Mouse (Mus musculus): ENCODE data around the gene Gm12216. TPM values are rescaled to one million over a fixed set of nuclear protein-coding genes. Genes with fewer than 3 reads are reported as not detected.

The Gm12216 gene
- total RNA-seq, 1 experiment: 0.27 TPM

DNA sequence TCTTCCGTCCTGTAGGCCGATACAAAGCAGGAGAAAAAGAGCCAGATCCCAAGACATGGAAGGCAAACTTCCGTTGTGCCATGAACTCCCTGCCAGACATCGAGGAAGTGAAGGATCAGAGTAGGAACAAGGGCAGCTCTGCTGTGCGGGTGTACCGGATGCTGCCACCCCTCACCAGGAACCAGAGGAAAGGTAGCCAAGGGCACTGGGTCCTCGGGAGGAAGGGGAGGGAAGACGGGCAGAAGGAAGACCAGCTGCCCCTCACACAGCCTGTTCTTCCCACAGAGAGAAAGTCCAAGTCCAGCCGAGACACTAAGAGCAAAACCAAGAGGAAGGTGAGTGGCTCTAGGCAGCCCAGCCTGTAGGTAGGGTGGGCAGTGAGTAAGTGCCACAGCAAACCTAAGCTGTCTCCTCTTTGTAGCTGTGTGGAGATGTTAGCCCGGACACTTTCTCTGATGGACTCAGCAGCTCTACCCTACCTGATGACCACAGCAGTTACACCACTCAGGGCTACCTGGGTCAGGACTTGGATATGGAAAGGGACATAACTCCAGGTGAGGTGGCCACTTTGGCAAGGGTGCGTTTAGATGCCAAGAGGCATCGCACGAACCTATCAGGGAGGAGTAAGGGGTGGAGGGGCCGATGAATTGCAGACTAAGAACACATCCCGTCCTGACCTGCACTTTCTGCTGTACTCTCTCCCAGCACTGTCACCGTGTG, 85.3 kb downstream of the Gm12216 start:
- TF ChIP-seq ZC3H11A (IDR thresholded peaks at IDR 0.05; ENCODE audit: borderline replicate concordance, low read depth, low read length) (no peak), HCFC1 (IDR thresholded peaks at IDR 0.05; ENCODE audit: borderline replicate concordance, insufficient read depth, low read length) (no peak), MAFK (IDR thresholded peaks at IDR 0.05; ENCODE audit: insufficient read depth, low read depth, low read length) (no peak), CHD2 (IDR thresholded peaks at IDR 0.05; ENCODE audit: low read depth, low read length) (no peak), ZNF384 (IDR thresholded peaks at IDR 0.05; ENCODE audit: low read depth, low read length) (no peak)
- in situ Hi-C loops (cut with MboI; ENCODE audit: low sequenced_read_pairs in 2 of 2, unreplicated experiment in 2 of 2): no loop called here
- DNase-seq (ENCODE audit: low read depth, low spot score): no peak
- Histone ChIP-seq H3K4me1 (ENCODE audit: control insufficient read depth in 2 of 2, insufficient read depth in 2 of 2, low read length in 2 of 2, poor library complexity in 1 of 2) (peaks cover 3 to 35% of the 10 kb centered on the region in 2 experiments; a peak in 2 of 4 replicates), H3K27ac (ENCODE audit: insufficient read depth, low read depth, low read length, poor library complexity, severe bottlenecking) (no peak overlapping the region; the same call in 1 of the 2 replicates), H3K9me3 (ENCODE audit: control insufficient read depth, insufficient read depth, low read depth, low read length) (no peaks in the 10 kb centered on the region), H3K4me3 (ENCODE audit: insufficient read depth in 1 of 2, low read depth in 1 of 2, low read length in 2 of 2, poor library complexity in 1 of 2, severe bottlenecking in 1 of 2) (no peak overlapping the region), H3K9ac (ENCODE audit: insufficient read depth, low read depth, low read length, poor library complexity, severe bottlenecking) (no peak overlapping the region), H3K36me3 (ENCODE audit: control insufficient read depth, insufficient read depth, low read length, poor library complexity, severe bottlenecking) (peaks cover 65% of the 10 kb centered on the region)

DNA sequence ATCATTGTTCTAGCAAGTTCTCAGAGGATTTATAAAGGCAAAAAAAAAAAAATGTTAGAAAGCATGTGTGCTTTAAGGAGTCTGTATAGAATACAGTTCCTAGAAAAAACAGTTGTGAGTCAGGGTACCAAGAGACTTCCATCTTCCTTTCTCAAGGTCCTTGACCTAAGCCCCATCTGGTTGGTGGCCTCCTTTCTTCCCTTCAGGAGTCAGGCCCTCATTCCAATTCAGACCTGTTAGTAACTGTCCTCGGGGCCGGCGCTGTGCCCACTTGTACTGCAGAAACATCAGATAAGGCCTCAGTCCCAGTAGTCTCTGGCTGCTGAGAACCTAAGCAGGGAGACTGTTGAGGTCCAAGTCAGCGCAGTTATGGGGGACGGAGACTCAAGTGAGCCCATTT, 86.0 kb downstream of the Gm12216 start, which contains the start of gene Gm17334:
TSS of gene Gm17334 (minus strand) at position 101 of the 400 bp plus-strand sequence.
- TF ChIP-seq CHD2 (IDR thresholded peaks at IDR 0.05; ENCODE audit: low read depth, low read length) (no peak), ZC3H11A (IDR thresholded peaks at IDR 0.05; ENCODE audit: borderline replicate concordance, low read depth, low read length) (no peak), HCFC1 (IDR thresholded peaks at IDR 0.05; ENCODE audit: borderline replicate concordance, insufficient read depth, low read length) (no peak), ZNF384 (IDR thresholded peaks at IDR 0.05; ENCODE audit: low read depth, low read length) (no peak), MAFK (IDR thresholded peaks at IDR 0.05; ENCODE audit: insufficient read depth, low read depth, low read length) (no peak)
- in situ Hi-C loops (cut with MboI; ENCODE audit: low sequenced_read_pairs in 2 of 2, unreplicated experiment in 2 of 2): no loop called here

DNA sequence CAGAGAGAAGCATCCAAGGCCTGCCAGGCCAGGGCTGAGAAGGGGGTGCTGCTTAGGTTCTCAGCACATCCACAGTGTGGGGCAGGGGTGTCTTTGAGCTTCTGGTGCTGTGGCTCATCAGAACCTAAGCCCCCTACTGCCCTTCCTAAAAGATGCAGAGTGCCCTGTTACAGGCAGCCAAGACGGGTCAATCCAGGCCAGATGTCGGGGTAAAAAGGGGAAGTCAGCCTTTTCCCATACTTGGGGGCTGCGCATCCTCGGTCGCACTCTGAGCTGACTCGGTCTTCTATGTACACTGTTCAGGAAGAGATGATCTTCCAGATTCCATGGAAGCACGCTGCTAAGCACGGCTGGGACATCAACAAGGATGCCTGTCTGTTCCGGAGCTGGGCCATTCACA, 86.5 kb downstream of the Gm12216 start:
- DNase-seq (ENCODE audit: low read depth, low spot score): no peak
- Histone ChIP-seq H3K36me3 (ENCODE audit: control insufficient read depth, insufficient read depth, low read length, poor library complexity, severe bottlenecking) (peaks cover 56% of the 10 kb centered on the region), H3K4me3 (ENCODE audit: insufficient read depth in 1 of 2, low read depth in 1 of 2, low read length in 2 of 2, poor library complexity in 1 of 2, severe bottlenecking in 1 of 2) (peak overlapping the region in 1 of 2 experiments; percentile 2; a peak in 1 of 4 replicates), H3K9me3 (ENCODE audit: control insufficient read depth, insufficient read depth, low read depth, low read length) (no peaks in the 10 kb centered on the region), H3K4me1 (ENCODE audit: control insufficient read depth in 2 of 2, insufficient read depth in 2 of 2, low read length in 2 of 2, poor library complexity in 1 of 2) (peaks cover 3 to 27% of the 10 kb centered on the region in 2 experiments; a peak in 2 of 4 replicates), H3K27ac (ENCODE audit: insufficient read depth, low read depth, low read length, poor library complexity, severe bottlenecking) (no peak overlapping the region), H3K9ac (ENCODE audit: insufficient read depth, low read depth, low read length, poor library complexity, severe bottlenecking) (no peak overlapping the region)
- no peak for TF ChIP-seq CHD2 (IDR thresholded peaks at IDR 0.05; ENCODE audit: low read depth, low read length)
- no peak for TF ChIP-seq ZC3H11A (IDR thresholded peaks at IDR 0.05; ENCODE audit: borderline replicate concordance, low read depth, low read length)
- no peak for TF ChIP-seq MAFK (IDR thresholded peaks at IDR 0.05; ENCODE audit: insufficient read depth, low read depth, low read length)
- TF ChIP-seq HCFC1 (IDR thresholded peaks at IDR 0.05; ENCODE audit: borderline replicate concordance, insufficient read depth, low read length): no peak
- TF ChIP-seq ZNF384 (IDR thresholded peaks at IDR 0.05; ENCODE audit: low read depth, low read length): no peak
- in situ Hi-C loops (cut with MboI; ENCODE audit: low sequenced_read_pairs in 2 of 2, unreplicated experiment in 2 of 2): no loop called here

More for the DNA sequence above, 86.0 kb downstream of the Gm12216 start, which contains the start of gene Gm17334:
- DNase-seq (ENCODE audit: low read depth, low spot score): no peak
- no peaks in the 10 kb centered on the region for H3K9me3 ChIP-seq (ENCODE audit: control insufficient read depth, insufficient read depth, low read depth, low read length)
- H3K9ac ChIP-seq (ENCODE audit: insufficient read depth, low read depth, low read length, poor library complexity, severe bottlenecking): no peak within 1 kb of the TSS
- peak within 1 kb of the TSS in 1 of 2 experiments; percentile 2; a peak in 1 of 4 replicates for H3K4me3 ChIP-seq (ENCODE audit: insufficient read depth in 1 of 2, low read depth in 1 of 2, low read length in 2 of 2, poor library complexity in 1 of 2, severe bottlenecking in 1 of 2)
- no peak within 1 kb of the TSS; the same call in 1 of the 2 replicates for H3K27ac ChIP-seq (ENCODE audit: insufficient read depth, low read depth, low read length, poor library complexity, severe bottlenecking)
- H3K4me1 ChIP-seq (ENCODE audit: control insufficient read depth in 2 of 2, insufficient read depth in 2 of 2, low read length in 2 of 2, poor library complexity in 1 of 2): peaks cover 3 to 29% of the 10 kb centered on the region in 2 experiments; a peak in 2 of 4 replicates
- peaks cover 62% of the 10 kb centered on the region for H3K36me3 ChIP-seq (ENCODE audit: control insufficient read depth, insufficient read depth, low read length, poor library complexity, severe bottlenecking)

DNA sequence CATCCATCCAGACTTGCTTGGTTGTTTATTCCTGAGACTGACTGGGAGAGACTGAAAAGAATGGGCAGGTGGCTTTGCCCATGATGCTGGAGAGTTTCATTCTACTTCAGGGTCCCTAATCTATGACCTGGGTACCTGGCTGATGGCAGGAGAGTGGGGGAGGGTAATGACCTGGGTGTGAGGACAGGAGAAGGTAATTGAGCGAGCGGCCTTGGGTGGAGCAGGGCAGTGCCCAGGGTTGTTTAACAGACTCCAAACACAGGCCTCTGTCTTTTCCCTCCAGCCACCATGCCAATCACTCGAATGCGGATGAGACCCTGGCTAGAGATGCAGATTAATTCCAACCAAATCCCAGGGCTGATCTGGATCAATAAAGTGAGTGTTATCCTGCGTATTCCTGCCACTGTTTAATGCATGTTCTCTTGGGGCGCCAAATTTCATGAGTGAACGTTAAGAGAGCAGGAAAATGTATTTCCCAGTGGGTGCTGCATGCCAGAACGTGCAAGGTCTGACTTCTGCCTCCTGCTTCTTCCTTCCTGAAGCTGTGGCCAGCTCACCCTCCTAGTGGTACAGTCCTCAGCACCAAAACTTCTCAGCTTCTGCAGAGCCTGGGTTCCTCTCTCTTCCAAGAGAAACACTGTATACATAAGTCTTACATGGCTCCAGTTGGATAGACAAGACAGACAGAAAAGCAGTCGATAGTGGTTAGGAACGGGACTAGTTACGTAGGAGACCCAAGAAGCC, 87.9 kb downstream of the Gm12216 start:
- no peak for TF ChIP-seq ZNF384 (IDR thresholded peaks at IDR 0.05; ENCODE audit: low read depth, low read length)
- TF ChIP-seq HCFC1 (IDR thresholded peaks at IDR 0.05; ENCODE audit: borderline replicate concordance, insufficient read depth, low read length): no peak
- TF ChIP-seq ZC3H11A (IDR thresholded peaks at IDR 0.05; ENCODE audit: borderline replicate concordance, low read depth, low read length): no peak
- no peak for TF ChIP-seq MAFK (IDR thresholded peaks at IDR 0.05; ENCODE audit: insufficient read depth, low read depth, low read length)
- no peak for TF ChIP-seq CHD2 (IDR thresholded peaks at IDR 0.05; ENCODE audit: low read depth, low read length)
- Histone ChIP-seq H3K9me3 (ENCODE audit: control insufficient read depth, insufficient read depth, low read depth, low read length) (no peaks in the 10 kb centered on the region), H3K9ac (ENCODE audit: insufficient read depth, low read depth, low read length, poor library complexity, severe bottlenecking) (no peak overlapping the region), H3K4me1 (ENCODE audit: control insufficient read depth in 2 of 2, insufficient read depth in 2 of 2, low read length in 2 of 2, poor library complexity in 1 of 2) (peaks cover 7 to 25% of the 10 kb centered on the region in 2 experiments; a peak in 2 of 4 replicates), H3K27ac (ENCODE audit: insufficient read depth, low read depth, low read length, poor library complexity, severe bottlenecking) (no peak overlapping the region), H3K36me3 (ENCODE audit: control insufficient read depth, insufficient read depth, low read length, poor library complexity, severe bottlenecking) (peaks cover 45% of the 10 kb centered on the region), H3K4me3 (ENCODE audit: insufficient read depth in 1 of 2, low read depth in 1 of 2, low read length in 2 of 2, poor library complexity in 1 of 2, severe bottlenecking in 1 of 2) (peak overlapping the region; percentile 91 to 92)
- in situ Hi-C loops (cut with MboI; ENCODE audit: low sequenced_read_pairs in 2 of 2, unreplicated experiment in 2 of 2): no loop called here
- no peak for DNase-seq (ENCODE audit: low read depth, low spot score)

Measured in ES-E14 (cell line).